Mouse (Mus musculus): ENCODE data around the gene Cyp4v3. TPM values are rescaled to one million over a fixed set of nuclear protein-coding genes. Genes with fewer than 3 reads are reported as not detected.
"Not testable (repeated sequence)": the region's sequence is repeated elsewhere in the genome, so short reads cannot be mapped to it uniquely, and the experiment has no call there.

Gene Cyp4v3
- total RNA-seq, 1 experiment from 2014 or later, result 12.7 TPM

DNA sequence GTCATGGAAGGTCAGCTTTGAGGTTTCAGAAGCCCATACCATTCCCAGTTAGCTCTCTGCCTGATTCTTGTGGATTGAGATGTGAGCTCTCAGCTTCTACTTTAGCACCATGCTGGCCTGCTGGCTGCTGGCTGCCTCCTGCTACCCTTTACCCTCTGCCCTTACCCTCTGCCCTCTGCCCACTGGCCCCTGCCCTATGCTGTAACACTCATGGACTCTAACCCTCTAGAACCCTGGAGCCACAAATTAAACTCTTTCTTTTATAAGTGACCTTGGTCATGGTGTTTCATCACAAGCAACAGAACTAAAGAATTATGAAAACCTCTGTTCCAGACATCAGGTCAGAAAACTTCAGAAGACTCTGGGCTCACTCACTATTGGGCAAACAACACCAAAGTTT is 5.9 kb downstream of the Cyp4v3 start:
- not testable (repeated sequence) for ATAC-seq (ENCODE audit: extremely low read depth, insufficient number of reproducible peaks, low FRiP score, poor library complexity, severe bottlenecking)

DNA sequence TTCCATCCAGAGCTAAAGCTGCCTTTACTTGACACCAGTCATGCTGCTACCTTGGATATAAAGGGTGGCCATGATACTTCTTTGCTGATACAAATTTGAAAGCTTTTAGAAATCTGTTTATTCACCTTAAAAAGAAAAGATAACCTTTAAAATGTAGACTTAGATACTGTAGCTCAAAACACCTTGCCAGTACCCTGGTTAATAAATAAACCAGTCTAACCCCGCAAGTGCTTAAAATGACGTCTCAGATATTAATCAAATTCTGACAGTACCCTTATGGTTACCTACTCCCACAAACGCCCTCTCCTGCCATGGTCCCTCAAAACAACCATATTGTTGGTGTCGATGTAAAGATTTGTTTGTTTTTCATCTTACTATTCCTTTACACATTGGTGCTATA is 8.9 kb downstream of the Cyp4v3 start:
- no peak for ATAC-seq (ENCODE audit: extremely low read depth, insufficient number of reproducible peaks, low FRiP score, poor library complexity, severe bottlenecking)

DNA sequence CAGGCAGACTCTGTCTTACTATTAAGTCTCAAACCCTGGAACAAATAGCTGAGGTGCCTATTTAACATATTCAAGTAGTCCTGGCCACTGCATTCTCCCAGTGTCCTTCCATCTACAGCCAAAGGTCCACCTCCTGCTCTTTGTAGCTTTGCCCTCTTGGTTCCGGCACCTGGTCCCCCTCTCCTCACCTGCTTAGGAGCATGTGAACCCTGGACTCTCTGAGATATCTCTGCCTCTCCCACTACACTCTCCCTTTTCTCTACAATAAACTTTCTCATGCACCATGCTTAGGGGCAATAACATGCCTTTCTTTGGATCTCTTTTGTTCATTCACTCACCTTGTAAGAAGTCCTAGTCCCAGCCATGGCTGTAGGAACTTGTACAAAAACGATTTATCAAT is 11.7 kb downstream of the Cyp4v3 start:
- ATAC-seq (ENCODE audit: extremely low read depth, insufficient number of reproducible peaks, low FRiP score, poor library complexity, severe bottlenecking), result no peak

DNA sequence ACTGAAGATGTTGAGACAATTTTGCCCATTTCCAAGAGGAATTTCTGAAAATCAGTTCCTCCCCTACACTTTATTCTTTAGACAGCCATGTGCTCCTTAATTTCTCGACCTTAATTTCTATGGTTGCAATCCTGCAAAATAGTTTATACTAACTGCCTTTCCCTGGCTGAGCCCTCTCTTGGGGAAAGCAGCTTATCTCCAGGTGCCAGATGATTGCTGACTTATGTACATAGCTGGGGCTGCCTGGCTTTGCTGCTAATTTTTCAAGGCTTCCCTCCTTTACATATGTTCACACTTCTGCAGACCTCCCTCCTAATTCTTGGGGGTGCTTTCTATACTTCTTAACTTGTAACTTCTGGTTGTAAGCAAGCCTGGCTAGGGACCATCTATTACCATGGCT is 12.1 kb downstream of the Cyp4v3 start:
- no peak for ATAC-seq (ENCODE audit: extremely low read depth, insufficient number of reproducible peaks, low FRiP score, poor library complexity, severe bottlenecking)

DNA sequence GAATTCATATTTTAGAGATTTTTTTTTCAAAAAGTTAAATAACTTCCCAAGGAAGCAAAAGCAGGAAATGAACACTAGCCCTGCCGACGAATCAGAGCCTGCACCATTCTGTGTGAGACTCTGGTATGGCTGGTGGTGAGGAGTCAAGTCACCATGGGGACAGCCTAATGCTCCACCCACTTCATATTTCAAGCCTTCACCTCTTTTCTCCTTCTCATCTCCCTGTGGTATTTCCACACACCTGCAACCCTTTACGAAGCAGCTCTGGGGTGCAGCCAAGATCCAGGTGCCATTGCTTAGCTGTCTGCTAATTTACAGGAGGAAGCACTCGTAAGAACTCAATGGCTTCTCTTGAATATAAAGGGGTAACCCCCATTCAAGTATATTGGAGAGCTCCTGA is 22.0 kb downstream of the Cyp4v3 start:
- ATAC-seq (ENCODE audit: extremely low read depth, insufficient number of reproducible peaks, low FRiP score, poor library complexity, severe bottlenecking), result no peak

DNA sequence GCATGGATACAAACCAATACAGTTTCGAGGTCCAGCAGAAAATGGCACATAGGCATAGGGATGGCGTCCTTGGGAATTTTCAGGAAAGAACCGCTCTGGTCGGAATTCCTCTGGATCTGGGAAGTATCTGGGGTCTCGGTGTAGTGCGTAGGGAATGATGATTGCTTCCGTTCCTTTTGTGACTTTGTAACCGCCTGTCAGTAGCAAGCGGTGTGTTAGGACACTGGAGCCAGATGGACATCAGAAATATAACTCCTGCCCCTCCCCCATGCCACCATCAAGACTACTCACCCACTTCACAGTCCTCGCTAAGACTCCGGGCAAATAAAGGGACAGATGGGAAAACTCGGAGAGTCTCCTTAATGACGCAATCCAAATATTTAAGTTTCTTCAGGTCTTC is 24.6 kb downstream of the Cyp4v3 start, which contains the start of gene Gm45753:
Gene Gm45753 (minus strand): TSS at position 101 of the 400 bp plus-strand sequence.
- ATAC-seq (ENCODE audit: extremely low read depth, insufficient number of reproducible peaks, low FRiP score, poor library complexity, severe bottlenecking), result no peak

DNA sequence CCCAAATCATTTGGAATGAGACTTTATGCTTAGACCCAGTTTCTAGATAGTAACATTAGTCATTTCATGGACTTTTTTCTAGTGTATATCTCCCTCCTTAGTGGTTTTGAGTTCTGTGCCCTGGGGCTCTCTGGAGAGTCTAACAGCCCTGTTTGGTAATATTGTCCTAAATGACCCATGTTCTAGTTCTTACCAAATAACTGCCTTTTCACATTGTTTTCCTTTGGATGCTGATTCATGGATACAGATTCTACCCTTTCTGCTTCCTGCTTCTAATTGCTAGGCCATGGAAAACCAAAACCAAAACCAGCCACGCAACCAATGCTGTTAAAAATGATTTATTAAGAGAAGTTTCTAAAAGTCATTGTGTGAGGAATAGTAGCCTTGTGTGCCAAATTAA is 27.5 kb downstream of the Cyp4v3 start:
- ATAC-seq (ENCODE audit: extremely low read depth, insufficient number of reproducible peaks, low FRiP score, poor library complexity, severe bottlenecking), result no peak

DNA sequence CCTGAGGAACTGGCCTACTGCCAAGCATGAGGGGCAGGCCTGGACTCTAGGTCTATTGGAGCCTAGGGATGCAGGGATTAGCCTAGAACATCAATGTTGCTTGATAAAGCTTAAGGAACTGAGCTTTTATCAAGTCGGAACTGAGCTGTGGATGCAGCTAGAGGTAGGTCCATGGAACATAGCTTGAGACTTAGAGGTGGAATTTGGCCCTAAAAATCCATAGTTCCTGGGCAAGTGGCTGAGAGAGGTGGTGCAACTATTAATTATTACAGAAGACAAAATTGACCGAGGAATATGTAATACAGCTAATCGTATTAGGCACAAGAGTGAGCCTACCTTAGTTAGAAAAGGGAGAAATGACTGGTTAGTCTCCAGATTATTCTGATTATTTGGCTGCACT is 28.7 kb downstream of the Cyp4v3 start:
- no peak for ATAC-seq (ENCODE audit: extremely low read depth, insufficient number of reproducible peaks, low FRiP score, poor library complexity, severe bottlenecking)

DNA sequence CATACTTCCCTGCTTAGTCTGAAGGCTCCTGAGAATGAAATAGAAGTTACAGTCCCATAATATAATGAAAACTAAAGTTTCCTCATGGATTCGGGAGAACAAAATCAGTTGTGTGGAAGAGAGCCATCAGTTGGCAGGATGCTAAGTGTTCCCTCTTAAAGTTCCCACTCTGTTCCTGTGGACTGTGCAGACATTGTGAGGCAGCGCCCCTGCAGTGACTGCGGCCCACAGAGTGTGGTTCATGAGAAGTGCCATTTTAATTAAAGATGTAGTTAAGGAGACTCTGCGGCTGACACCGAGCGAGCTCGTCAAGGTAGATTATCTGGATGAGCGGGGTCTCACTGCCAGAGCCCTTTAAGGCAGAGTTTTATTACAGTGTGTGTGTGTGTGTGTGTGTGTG is 30.6 kb downstream of the Cyp4v3 start:
- no peak for ATAC-seq (ENCODE audit: extremely low read depth, insufficient number of reproducible peaks, low FRiP score, poor library complexity, severe bottlenecking)

DNA sequence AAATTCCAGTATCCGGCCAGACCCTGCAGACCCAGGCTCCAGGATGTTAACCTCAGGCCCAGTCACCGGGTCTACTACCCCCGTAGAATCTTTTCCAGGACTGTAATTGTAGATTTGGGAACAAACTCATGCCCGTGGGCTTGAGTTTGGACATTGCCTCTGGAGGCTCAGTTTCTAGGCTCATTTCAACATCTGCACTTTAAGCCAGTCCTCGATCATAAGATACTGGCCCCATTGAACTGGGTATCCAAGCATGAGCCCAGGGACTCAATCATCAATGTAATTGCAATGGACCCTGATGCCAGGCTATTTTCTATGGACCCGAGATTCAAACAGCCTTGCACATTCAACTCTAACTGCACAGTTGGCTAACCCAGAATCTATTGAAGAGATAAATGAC is 37.7 kb downstream of the Cyp4v3 start:
- ATAC-seq (ENCODE audit: extremely low read depth, insufficient number of reproducible peaks, low FRiP score, poor library complexity, severe bottlenecking), result no peak

DNA sequence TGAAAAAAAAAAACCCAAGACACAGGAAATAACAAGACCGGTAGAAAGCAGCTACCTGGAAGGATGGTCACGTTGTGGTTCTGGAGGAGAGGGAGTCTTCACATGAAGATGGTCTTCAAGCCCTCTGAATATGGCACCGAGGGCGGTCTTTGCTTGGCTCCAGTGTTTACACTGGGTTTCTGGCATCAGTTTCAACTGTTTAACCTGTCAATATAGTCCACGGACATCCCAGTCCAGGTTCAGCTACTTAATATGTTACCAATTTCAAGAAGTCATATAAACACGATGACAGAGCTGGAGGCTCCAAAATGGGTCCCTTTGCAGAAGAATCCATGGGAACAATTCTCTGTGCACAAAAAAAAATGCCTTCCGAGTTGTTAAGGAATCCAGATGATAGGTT is 38.3 kb downstream of the Cyp4v3 start, which contains the start of gene Klkb1:
Gene Klkb1 (minus strand): TSS at position 173 of the 400 bp plus-strand sequence.
- ATAC-seq (ENCODE audit: extremely low read depth, insufficient number of reproducible peaks, low FRiP score, poor library complexity, severe bottlenecking), result no peak

DNA sequence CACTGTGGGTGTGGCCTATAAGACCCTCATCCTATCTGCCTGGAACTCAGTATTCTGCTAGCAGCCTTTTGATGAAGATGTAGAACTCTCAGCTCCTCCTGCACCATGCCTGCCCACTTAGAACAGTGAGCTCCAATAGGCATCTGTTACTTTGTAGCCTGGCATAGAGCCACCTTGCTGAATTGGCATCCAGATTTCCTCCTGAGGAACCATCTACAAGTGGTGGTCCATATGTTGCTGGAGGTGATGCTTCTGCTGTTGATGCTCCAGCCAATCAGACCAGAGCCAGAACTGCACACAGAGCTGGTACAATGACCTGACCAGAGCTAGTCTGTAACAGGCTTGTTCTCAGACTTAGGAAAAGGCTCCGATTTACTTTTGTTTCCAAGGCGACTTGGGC is 41.2 kb downstream of the Cyp4v3 start:
- no peak for ATAC-seq (ENCODE audit: extremely low read depth, insufficient number of reproducible peaks, low FRiP score, poor library complexity, severe bottlenecking)

DNA sequence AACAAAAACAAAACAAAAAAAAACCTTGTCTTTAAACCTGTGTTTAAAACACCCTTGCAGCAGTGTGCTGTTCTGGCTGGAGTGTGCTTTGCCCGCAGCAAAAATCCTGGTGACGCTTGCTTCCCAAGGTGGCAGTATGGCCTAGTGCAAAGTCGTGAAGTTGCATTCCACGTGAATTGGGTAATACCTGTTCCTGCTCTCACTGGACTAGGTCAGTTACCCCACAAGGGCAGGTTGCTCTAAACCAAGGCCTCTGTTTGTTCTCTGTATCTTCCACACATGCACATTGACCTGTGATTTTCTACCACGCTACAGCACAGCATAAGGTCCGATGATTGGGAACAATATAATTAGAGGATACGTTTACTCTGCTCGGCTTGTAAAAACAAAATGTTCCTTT is 51.4 kb downstream of the Cyp4v3 start:
- no peak for ATAC-seq (ENCODE audit: extremely low read depth, insufficient number of reproducible peaks, low FRiP score, poor library complexity, severe bottlenecking)

DNA sequence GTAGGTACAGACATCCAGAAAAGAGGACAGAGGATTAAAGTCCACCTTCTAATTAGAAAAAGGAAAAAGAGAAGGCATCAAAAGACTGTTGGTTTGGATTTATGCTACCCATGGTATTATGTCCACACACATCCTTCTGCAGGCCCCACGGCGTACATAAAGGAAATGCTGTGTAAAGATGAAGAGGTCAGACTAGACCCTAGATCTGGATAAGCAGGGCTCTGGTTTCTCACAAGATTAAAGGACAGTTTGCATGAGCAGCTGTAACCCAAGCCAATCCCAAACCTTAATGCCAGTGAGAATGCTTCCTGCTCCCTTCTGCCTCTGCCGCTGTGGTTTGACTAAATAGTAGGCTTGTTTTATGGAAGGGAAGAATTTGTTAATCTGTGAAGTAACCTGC is 55.6 kb downstream of the Cyp4v3 start:
- ATAC-seq (ENCODE audit: extremely low read depth, insufficient number of reproducible peaks, low FRiP score, poor library complexity, severe bottlenecking), result no peak

DNA sequence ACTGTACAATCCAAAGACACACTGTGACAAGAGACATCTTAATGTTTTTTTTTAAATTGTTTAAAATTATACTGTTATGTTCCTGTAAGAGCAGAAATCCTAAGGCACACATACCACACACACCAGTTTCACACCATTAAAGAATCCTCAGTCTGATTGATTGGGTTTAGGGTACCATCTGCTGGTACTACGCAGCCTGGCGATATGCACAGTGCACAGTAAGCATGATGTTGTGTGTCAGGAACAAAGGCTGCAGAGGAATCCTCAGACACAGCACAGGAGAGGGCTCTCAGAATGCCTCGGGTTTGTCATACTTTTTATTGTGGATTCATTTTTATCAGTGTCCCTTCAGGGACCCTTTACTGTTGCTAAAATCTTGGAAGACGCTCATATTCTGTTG is 58.7 kb downstream of the Cyp4v3 start:
- ATAC-seq (ENCODE audit: extremely low read depth, insufficient number of reproducible peaks, low FRiP score, poor library complexity, severe bottlenecking), result no peak

DNA sequence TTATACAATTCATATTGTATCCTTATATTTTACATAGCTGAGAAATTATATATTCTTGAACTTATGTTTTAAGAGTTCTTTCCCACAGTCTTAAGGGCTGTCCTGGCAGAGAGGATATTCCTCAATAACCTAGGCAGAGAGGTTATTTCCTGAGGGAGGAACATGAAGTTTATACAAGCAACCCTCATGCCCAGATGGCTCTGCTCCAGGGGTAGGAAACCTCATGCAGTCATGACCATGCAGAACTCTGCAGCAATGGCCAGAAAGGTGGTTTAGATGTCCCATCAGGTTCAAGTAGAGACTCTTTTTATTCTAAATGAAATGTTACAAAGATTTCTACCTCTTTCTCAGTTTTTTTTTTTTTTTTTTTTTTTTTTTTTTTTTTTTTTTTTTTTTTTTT is 64.0 kb downstream of the Cyp4v3 start:
- no peak for ATAC-seq (ENCODE audit: extremely low read depth, insufficient number of reproducible peaks, low FRiP score, poor library complexity, severe bottlenecking)

DNA sequence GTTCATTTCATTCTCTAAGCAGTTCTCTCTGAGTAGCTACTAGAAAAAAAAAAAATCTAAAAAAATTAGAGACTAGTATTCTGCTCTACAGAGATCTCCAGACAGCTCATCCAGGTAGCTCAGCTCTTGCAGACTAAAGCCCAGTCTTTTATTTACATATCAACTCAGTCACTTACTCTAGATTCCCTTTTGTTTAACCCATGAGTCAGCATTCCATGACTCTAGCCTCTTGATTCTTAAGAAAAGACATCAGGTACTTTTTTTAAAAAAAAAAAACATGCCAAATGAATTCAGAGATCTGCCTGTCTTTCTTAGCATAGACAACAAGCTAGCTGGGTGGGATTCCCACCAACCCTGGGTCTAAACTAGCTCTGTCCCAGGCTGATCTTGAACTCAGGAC is 64.5 kb downstream of the Cyp4v3 start:
- ATAC-seq (ENCODE audit: extremely low read depth, insufficient number of reproducible peaks, low FRiP score, poor library complexity, severe bottlenecking), result no peak

DNA sequence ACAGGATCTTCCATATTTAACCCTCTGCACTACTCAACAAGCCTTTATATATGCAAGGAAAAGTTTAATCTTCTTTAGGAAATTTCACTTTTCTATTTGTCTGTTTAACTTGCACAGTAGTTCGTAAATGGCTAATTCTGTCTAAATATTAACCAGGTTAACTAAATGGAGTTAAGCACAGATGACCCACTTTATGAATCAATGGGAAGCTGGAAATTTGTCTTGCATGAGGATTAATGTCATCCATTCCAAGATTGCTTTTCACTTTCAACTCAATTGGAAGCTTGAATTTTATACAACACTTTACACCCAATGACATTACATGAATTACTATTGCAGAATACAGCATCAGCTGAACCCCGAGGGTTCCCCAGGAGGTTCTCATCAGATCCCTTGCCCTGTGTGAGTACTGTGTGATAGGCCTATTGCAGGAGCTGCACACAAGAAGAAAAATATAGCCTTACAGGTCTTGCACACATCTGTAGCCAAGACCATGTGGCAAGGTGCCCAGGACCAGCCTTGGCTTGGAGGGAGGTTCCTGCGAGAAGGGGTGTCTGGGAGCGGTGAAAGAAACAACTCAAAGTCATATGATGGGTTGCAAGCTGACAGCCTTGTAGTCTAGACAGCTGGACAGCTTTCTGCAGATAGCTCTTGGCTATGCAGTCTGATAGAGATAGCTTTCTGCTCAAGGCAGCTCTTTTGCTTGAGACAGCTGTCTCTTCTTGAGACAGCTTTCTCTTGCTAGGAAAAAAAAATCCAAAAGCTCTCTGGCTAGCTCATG is 65.2 kb downstream of the Cyp4v3 start:
- no peak for ATAC-seq (ENCODE audit: extremely low read depth, insufficient number of reproducible peaks, low FRiP score, poor library complexity, severe bottlenecking)

DNA sequence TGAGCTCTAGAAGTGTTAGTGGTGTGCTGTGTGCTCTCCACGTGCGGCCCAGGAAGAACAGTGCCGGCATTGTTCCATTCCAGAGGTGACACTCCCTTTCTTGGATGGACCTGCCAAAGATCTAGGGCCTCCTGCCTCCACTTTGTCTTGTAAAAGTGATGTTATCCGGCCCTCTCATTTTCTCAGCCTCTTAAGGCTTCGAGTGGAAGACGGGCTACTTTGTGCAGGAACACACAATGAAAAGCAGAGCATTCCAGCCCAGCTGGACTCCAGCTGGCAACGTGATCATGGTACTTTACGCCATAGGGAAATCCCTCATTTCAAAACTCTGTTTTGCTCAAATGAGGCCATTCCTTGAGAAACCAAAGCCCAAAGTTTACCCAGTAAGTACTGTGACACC is 66.0 kb downstream of the Cyp4v3 start:
- ATAC-seq (ENCODE audit: extremely low read depth, insufficient number of reproducible peaks, low FRiP score, poor library complexity, severe bottlenecking), result no peak

DNA sequence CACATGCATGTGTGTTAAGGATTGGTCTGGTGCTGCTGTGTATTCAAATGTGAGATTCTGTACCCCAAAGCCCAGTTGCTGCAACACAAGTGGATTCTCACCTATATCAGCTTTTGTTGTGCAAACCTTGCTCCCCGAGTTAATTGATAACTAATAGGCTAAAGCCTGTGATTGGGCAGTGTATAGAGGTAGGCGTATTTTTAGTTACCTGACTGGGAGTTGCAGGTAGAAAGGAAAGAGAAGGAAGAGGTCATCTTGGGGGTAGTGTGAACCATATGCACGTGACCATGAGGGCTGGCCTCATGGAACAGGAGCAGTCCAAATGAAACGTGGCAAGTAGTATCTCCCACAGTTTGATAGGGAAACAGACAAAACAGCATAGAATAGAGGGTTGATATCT is 68.1 kb downstream of the Cyp4v3 start:
- no peak for ATAC-seq (ENCODE audit: extremely low read depth, insufficient number of reproducible peaks, low FRiP score, poor library complexity, severe bottlenecking)

DNA sequence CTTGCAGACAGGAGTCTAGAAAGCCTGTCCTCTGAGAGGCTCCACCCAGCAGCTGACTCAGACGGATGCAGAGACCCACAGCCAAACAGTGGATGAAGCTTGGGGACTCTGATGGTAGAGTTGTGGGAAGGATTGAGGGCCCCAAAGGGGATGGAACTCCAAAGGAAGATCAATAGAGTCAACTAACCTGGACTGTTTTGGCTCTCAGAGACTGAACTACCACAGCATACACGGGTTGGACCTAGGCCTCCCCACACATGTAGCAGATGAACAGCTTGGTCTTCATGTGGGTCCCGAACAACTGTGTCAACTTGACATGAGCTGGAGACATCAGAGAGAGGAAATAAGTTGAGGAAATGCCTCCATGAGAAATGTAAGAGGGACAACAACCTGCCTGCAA is 70.2 kb downstream of the Cyp4v3 start:
- ATAC-seq (ENCODE audit: extremely low read depth, insufficient number of reproducible peaks, low FRiP score, poor library complexity, severe bottlenecking), result no peak

Data from neutrophil, adult 5-6 weeks (primary cell).